Mouse (Mus musculus) CH12.LX (cell line): ENCODE measurements around the gene Cd163. TPM values are rescaled to one million over a fixed set of nuclear protein-coding genes. Genes with fewer than 3 reads are reported as not detected.

Source experiments
- DNase-seq: peaks from one replicate; pipeline ENCODE4 v3.0.0-alpha.2; 2013; ENCODE audit errors: extremely low read depth
- H3K27ac ChIP-seq: 2 replicates; pipeline ENCODE4 v1.5.1; 2012; ENCODE audit warnings: low read depth, mild to moderate bottlenecking, control low read depth, moderate library complexity; ENCODE audit not compliant: insufficient read depth
- H3K27me3 ChIP-seq: replicated peaks from 2 replicates; pipeline ENCODE3; 2012; ENCODE audit warnings: inconsistent platforms
- H3K36me3 ChIP-seq, 2 experiments: replicated peaks in 1 of 2; 2 replicates each; pipeline versions ENCODE3 to v1.6.1; 2012; ENCODE audit warnings: inconsistent platforms in 1 of 2, low read length in 1 of 2, mild to moderate bottlenecking in 1 of 2, mixed read lengths in 1 of 2, moderate library complexity in 1 of 2; ENCODE audit not compliant: control insufficient read depth in 1 of 2, insufficient read depth in 1 of 2
- H3K4me1 ChIP-seq, 2 experiments: 2 replicates each; pipeline ENCODE4 v1.6.1; 2012; ENCODE audit warnings: inconsistent platforms in 1 of 2, moderate library complexity in 1 of 2; ENCODE audit not compliant: insufficient read depth in 2 of 2, control insufficient read depth in 1 of 2
- H3K4me2 ChIP-seq: 2 replicates; pipeline ENCODE4 v1.6.1; 2012; ENCODE audit warnings: low read depth, mild to moderate bottlenecking, control low read depth; ENCODE audit not compliant: poor library complexity, insufficient read depth, severe bottlenecking
- H3K4me3 ChIP-seq, 3 experiments: fragments of 150-350 bp in 1 of 3; sonication (generic) in 1 of 3; replicated peaks in 1 of 3; 2 replicates each; pipeline versions ENCODE3 to v1.5.1; 2011 to 2012; ENCODE audit warnings: low read depth in 2 of 3, low read length in 2 of 3, mild to moderate bottlenecking in 2 of 3, moderate library complexity in 2 of 3, control low read depth in 1 of 3, improper control_type of control experiment in 1 of 3, inconsistent platforms in 1 of 3, mixed read lengths in 1 of 3; ENCODE audit not compliant: poor library complexity in 1 of 3
- H3K79me2 ChIP-seq: replicated peaks from 2 replicates; pipeline ENCODE4 v1.6.1; 2012; ENCODE audit warnings: mild to moderate bottlenecking, moderate library complexity; ENCODE audit not compliant: control insufficient read depth, poor library complexity, insufficient read depth, severe bottlenecking; ENCODE audit errors: extremely low read depth
- H3K9ac ChIP-seq: 2 replicates; pipeline ENCODE4 v1.6.1; 2012; ENCODE audit warnings: low read depth, mild to moderate bottlenecking, control low read depth, moderate library complexity; ENCODE audit not compliant: insufficient read depth
- H3K9me3 ChIP-seq: replicated peaks from 2 replicates; pipeline ENCODE3; 2012; ENCODE audit warnings: low read length, inconsistent platforms, mixed read lengths
- BHLHE40 ChIP-seq: IDR thresholded peaks from 2 replicates; pipeline ENCODE4 v1.6.1; 2011; ENCODE audit warnings: mild to moderate bottlenecking, low read depth, low read length, improper control_type of control experiment
- CHD1 ChIP-seq: IDR thresholded peaks from 2 replicates; pipeline ENCODE4 v1.6.1; 2012; ENCODE audit warnings: low read depth, low read length, improper control_type of control experiment, inconsistent platforms
- CTCF ChIP-seq, 2 experiments: IDR thresholded peaks in 1 of 2; conservative IDR thresholded peaks in 1 of 2; 2 replicates each; pipeline ENCODE4 v1.5.1; 2011 to 2012; ENCODE audit warnings: low read depth in 2 of 2, low read length in 2 of 2, improper control_type of control experiment in 1 of 2, inconsistent platforms in 1 of 2, mild to moderate bottlenecking in 1 of 2, moderate library complexity in 1 of 2
- E2F4 ChIP-seq: IDR thresholded peaks from 2 replicates; pipeline ENCODE4 v1.6.1; 2011; ENCODE audit warnings: low read depth, low read length, improper control_type of control experiment; ENCODE audit not compliant: insufficient replicate concordance
- ELF1 ChIP-seq: IDR thresholded peaks from 2 replicates; pipeline ENCODE4 v1.6.1; 2014; ENCODE audit warnings: low read depth, mild to moderate bottlenecking, inconsistent platforms, low read length, improper control_type of control experiment
- EP300 ChIP-seq: IDR thresholded peaks from 2 replicates; pipeline ENCODE4 v1.6.1; 2011; ENCODE audit warnings: low read length, improper control_type of control experiment
- JUND ChIP-seq: conservative IDR thresholded peaks from 2 replicates; pipeline ENCODE4 v1.6.1; 2011; ENCODE audit warnings: low read depth, low read length, improper control_type of control experiment
- KAT2A ChIP-seq: IDR thresholded peaks from 2 replicates; pipeline ENCODE4 v1.6.1; 2012; ENCODE audit warnings: low read length, improper control_type of control experiment, inconsistent platforms; ENCODE audit not compliant: insufficient replicate concordance
- MAZ ChIP-seq: IDR thresholded peaks from 2 replicates; pipeline ENCODE4 v1.6.1; 2012; ENCODE audit warnings: low read depth, mild to moderate bottlenecking, inconsistent platforms, low read length, improper control_type of control experiment, moderate library complexity
- MYC ChIP-seq: IDR thresholded peaks from 2 replicates; pipeline ENCODE4 v1.6.1; 2011; ENCODE audit warnings: low read depth, mild to moderate bottlenecking, improper control_type of control experiment, low read length
- PAX5 ChIP-seq: IDR thresholded peaks from 2 replicates; pipeline ENCODE4 v1.6.1; 2012; ENCODE audit warnings: low read length, inconsistent platforms, mixed read lengths
- POLR2A ChIP-seq: IDR thresholded peaks from 2 replicates; pipeline ENCODE4 v1.6.1; 2011; ENCODE audit warnings: low read depth, mild to moderate bottlenecking, improper control_type of control experiment, low read length
- RAD21 ChIP-seq: IDR thresholded peaks from 2 replicates; pipeline ENCODE4 v1.6.1; 2011; ENCODE audit warnings: low read depth, mild to moderate bottlenecking, low read length, improper control_type of control experiment, moderate library complexity
- SIN3A ChIP-seq: IDR thresholded peaks from 2 replicates; pipeline ENCODE4 v1.6.1; 2012; ENCODE audit warnings: low read length, improper control_type of control experiment, inconsistent platforms
- SMC3 ChIP-seq: IDR thresholded peaks from 2 replicates; pipeline ENCODE4 v1.6.1; 2011; ENCODE audit warnings: low read depth, low read length, improper control_type of control experiment
- UBTF ChIP-seq: IDR thresholded peaks from 2 replicates; pipeline ENCODE4 v1.6.1; 2012; ENCODE audit warnings: low read depth, mild to moderate bottlenecking, inconsistent platforms, low read length, improper control_type of control experiment, moderate library complexity
- USF1 ChIP-seq: IDR thresholded peaks from 2 replicates; pipeline ENCODE4 v1.6.1; 2014; ENCODE audit warnings: low read depth, mild to moderate bottlenecking, inconsistent platforms, low read length, improper control_type of control experiment
- ZC3H11A ChIP-seq: IDR thresholded peaks from 2 replicates; pipeline ENCODE4 v1.6.1; 2012; ENCODE audit warnings: low read depth, mild to moderate bottlenecking, inconsistent platforms, low read length, improper control_type of control experiment
- ZMIZ1 ChIP-seq: IDR thresholded peaks from 2 replicates; pipeline ENCODE4 v1.6.1; 2012; ENCODE audit warnings: low read depth, mild to moderate bottlenecking, inconsistent platforms, low read length, improper control_type of control experiment
- ZNF384 ChIP-seq: IDR thresholded peaks from 2 replicates; pipeline ENCODE4 v1.6.1; 2012; ENCODE audit warnings: low read depth, low read length, improper control_type of control experiment, inconsistent platforms
- dilution Hi-C: fragments of 300-500 bp; cut with MboI; formaldehyde crosslinking; loops from 2 replicates; pipeline ENCODE4 v1.14.3; 2020; ENCODE audit warnings: low sequenced_read_pairs; ENCODE audit not compliant: extremely low pct_unique_long_range_greater_than_20kb, extremely low pct_ligation_motif_present
- in situ Hi-C: fragments of 300-500 bp; cut with MboI; formaldehyde crosslinking; loops from 3 replicates; pipeline ENCODE4 v1.14.3; 2019; ENCODE audit warnings: low sequenced_read_pairs, low pct_ligation_motif_present, low pct_unique_long_range_greater_than_20kb, mixed read lengths
- polyA plus RNA-seq: library from polyadenylated mRNA; unstranded; fragments of >175 nt; gene quantifications from 2 replicates; pipeline ENCODE4 v1.2.1, GENCODE M21; 2012; ENCODE audit warnings: low read depth; ENCODE audit not compliant: insufficient read length
- total RNA-seq, 2 experiments: library from RNA; depleted of rRNA; stranded (reverse); fragments of 300-350 nt in 1 of 2; fragments of >200 nt in 1 of 2; gene quantifications; 2 replicates each; pipeline ENCODE4 v1.2.3; 2012 to 2014

Gene Cd163
- total and polyA plus RNA-seq, 3 experiments, result not detected

- H3K4me3 ChIP-seq, result no peak overlapping the region
- TF ChIP-seq UBTF (no peak), CTCF (conservative IDR thresholded peaks at IDR 0.05 in 1 of 2, IDR thresholded peaks at IDR 0.05 in 1 of 2; ENCODE audit: low read depth in 2 of 2, low read length in 2 of 2) (peak; percentile 19 to 52; a peak in 3 of 4 replicates), SMC3 (peak; percentile 35), RAD21 (peak; percentile 29)
- no peak overlapping the region for H3K4me2 ChIP-seq
- H3K9ac ChIP-seq, result no peak overlapping the region
- dilution Hi-C loops, result no loop called here
- no peak overlapping the region for H3K27ac ChIP-seq
- no peak for DNase-seq
- H3K27me3 ChIP-seq, result peaks cover 75% of the 10 kb centered on the region
- in situ Hi-C loops, result no loop called here
- no peaks in the 10 kb centered on the region for H3K36me3 ChIP-seq
- peaks cover 3% of the 10 kb centered on the region for H3K9me3 ChIP-seq
- no peaks in the 10 kb centered on the region for H3K79me2 ChIP-seq
- H3K4me1 ChIP-seq, result no peaks in the 10 kb centered on the region
Measured at GRCm38 (mm10) chr6:124346613-124347012, 42.2 kb downstream of the Cd163 start.

GRCm38 (mm10) chr6:124353246-124353645 is 48.8 kb downstream of the Cd163 start:
- peaks cover 70% of the 10 kb centered on the region for H3K27me3 ChIP-seq
- no peak overlapping the region for H3K4me3 ChIP-seq
- H3K4me1 ChIP-seq, result no peaks in the 10 kb centered on the region
- no peaks in the 10 kb centered on the region for H3K36me3 ChIP-seq
- dilution Hi-C loops (no loop called here), in situ Hi-C loops (loop anchor here (25.0 kb wide), 1 partner anchor 416 kb away; no protein-coding TSS in a partner anchor)
- no peaks in the 10 kb centered on the region for H3K9me3 ChIP-seq
- H3K27ac ChIP-seq, result no peak overlapping the region
- TF ChIP-seq KAT2A (no peak), E2F4 (no peak), POLR2A (no peak), USF1 (no peak), CHD1 (no peak), ZNF384 (no peak), BHLHE40 (no peak), SIN3A (no peak), ZMIZ1 (no peak), UBTF (no peak), PAX5 (no peak), MAZ (no peak), JUND (no peak)
- H3K9ac ChIP-seq, result no peak overlapping the region
- H3K79me2 ChIP-seq, result no peaks in the 10 kb centered on the region
- no peak overlapping the region for H3K4me2 ChIP-seq
- DNase-seq, result no peak

- Histone ChIP-seq H3K9me3 (no peaks in the 10 kb centered on the region), H3K4me2 (no peak overlapping the region), H3K36me3 (no peaks in the 10 kb centered on the region), H3K4me1 (peaks cover 0 to 2% of the 10 kb centered on the region in 2 experiments; a peak in 1 of 4 replicates), H3K9ac (no peak overlapping the region), H3K79me2 (no peaks in the 10 kb centered on the region), H3K27me3 (peaks cover 79% of the 10 kb centered on the region)
- DNase-seq, result no peak
- dilution Hi-C loops, result no loop called here
- in situ Hi-C loops, result loop anchor here (25.0 kb wide), 1 partner anchor 422 kb away; no protein-coding TSS in a partner anchor
- TF ChIP-seq RAD21 (no peak), ELF1 (no peak), ZNF384 (peak; percentile 60), MYC (no peak), SMC3 (no peak), ZC3H11A (no peak), EP300 (peak; percentile 36)
- TF ChIP-seq, all 38 proteins: peak for 2
- Histone ChIP-seq H3K4me3 (no peak overlapping the region), H3K27ac (no peak overlapping the region)
Measured at GRCm38 (mm10) chr6:124358953-124359352, 54.5 kb downstream of the Cd163 start.
